Mouse (Mus musculus) lung, embryonic 16.5 days (tissue): ENCODE measurements around the gene Olfr6. TPM values are rescaled to one million over a fixed set of nuclear protein-coding genes. Genes with fewer than 3 reads are reported as not detected.

Experiments used
- ATAC-seq: fragments of 200-750 bp; cut with Nextera tagmentation; 2 replicates; pipeline ENCODE4 v1.8.0; 2017; ENCODE audit warnings: low read depth, mild to moderate bottlenecking, moderate library complexity
- H3K27ac ChIP-seq: fragments of 300-500 bp; sonication (generic); 2 replicates; pipeline ENCODE4 v1.5.1; 2014; ENCODE audit warnings: mild to moderate bottlenecking, control low read depth, low read length
- H3K27me3 ChIP-seq: fragments of 300-500 bp; sonication (generic); 2 replicates; pipeline ENCODE4 v1.6.1; 2014; ENCODE audit warnings: low read depth, low read length, mixed read lengths; ENCODE audit not compliant: control insufficient read depth, insufficient read depth
- H3K36me3 ChIP-seq: fragments of 300-500 bp; sonication (generic); 2 replicates; pipeline ENCODE4 v1.6.1; 2014; ENCODE audit warnings: low read length; ENCODE audit not compliant: control insufficient read depth, insufficient read depth
- H3K4me1 ChIP-seq: fragments of 300-500 bp; sonication (generic); replicated peaks from 2 replicates; pipeline ENCODE4 v1.6.1; 2014; ENCODE audit warnings: low read length, mixed read lengths; ENCODE audit not compliant: control insufficient read depth, insufficient read depth
- H3K4me2 ChIP-seq: fragments of 300-500 bp; sonication (generic); 2 replicates; pipeline ENCODE4 v1.6.1; 2014; ENCODE audit warnings: low read depth, low read length, control low read depth
- H3K4me3 ChIP-seq: fragments of 300-500 bp; sonication (generic); 2 replicates; pipeline ENCODE4 v1.5.1; 2014; ENCODE audit warnings: mild to moderate bottlenecking, low read length, control low read depth
- H3K9ac ChIP-seq: fragments of 300-500 bp; sonication (generic); 2 replicates; pipeline ENCODE4 v1.6.1; 2014; ENCODE audit warnings: low read length, control low read depth
- H3K9me3 ChIP-seq: fragments of 300-500 bp; sonication (generic); 2 replicates; pipeline ENCODE4 v1.6.1; 2016; ENCODE audit warnings: low read length; ENCODE audit not compliant: control insufficient read depth
- WGBS: fragments of 180-500 bp; shearing (Covaris S2); extraction: QIAGEN DNeasy Blood & Tissue Kit; methylation state at CpG from one replicate; pipeline ENCODE4 v1.1.7; 2014; 5-methylcytosine and 5-hydroxymethylcytosine counted together
- polyA plus RNA-seq: library from polyadenylated mRNA; unstranded; fragments of >200 nt; fragmentation: Nextera tagmentation; extraction: Ambion mirVana; gene quantifications from 2 replicates; pipeline ENCODE4 v1.2.1, GENCODE M21; 2015

The Olfr6 gene
- polyA plus RNA-seq, 1 experiment from 2014 or later, result not detected

DNA sequence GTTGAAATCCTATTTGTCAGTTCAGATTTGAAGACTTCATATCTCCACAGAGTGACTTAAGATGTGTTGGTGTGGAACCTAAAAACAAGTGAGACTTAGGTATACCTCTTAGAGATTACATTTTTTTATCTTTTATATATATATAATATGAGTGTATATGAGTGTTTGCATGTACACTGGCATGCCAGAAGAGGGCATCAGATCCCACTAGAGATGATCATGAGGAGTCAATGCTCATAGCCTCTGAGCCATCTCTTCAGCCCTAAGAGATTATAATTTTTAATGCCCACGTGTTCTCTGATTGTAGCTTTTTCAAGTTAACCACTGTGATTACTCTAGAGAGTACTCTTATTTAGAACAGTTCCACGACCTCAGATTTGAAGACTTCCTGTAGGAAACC, 56.1 kb downstream of the Olfr6 start, which contains the start of gene Olfr1532-ps1:
Gene Olfr1532-ps1, plus strand, starts transcription at position 326 of the 400 bp plus-strand sequence.
- no peak for ATAC-seq
- Histone ChIP-seq H3K36me3 (no peaks in the 10 kb centered on the region), H3K9ac (no peak within 1 kb of the TSS), H3K27ac (no peak within 1 kb of the TSS), H3K4me1 (no peaks in the 10 kb centered on the region), H3K27me3 (no peaks in the 10 kb centered on the region), H3K4me3 (no peak within 1 kb of the TSS), H3K9me3 (no peaks in the 10 kb centered on the region), H3K4me2 (no peak within 1 kb of the TSS)
- WGBS, result 42% methylated on average over 2 of the region's 2 CpGs

Other genes with a start within 250 kb of the Olfr6 start
- not detected in 2 replicates for gene Olfr695, start 247.5 kb downstream of the Olfr6 start, polyA plus RNA-seq
- gene Olfr697, start 221.5 kb downstream of the Olfr6 start, polyA plus RNA-seq, result not detected in 2 replicates
- gene Olfr698, start 208.5 kb downstream of the Olfr6 start, polyA plus RNA-seq, result not detected in 2 replicates
- not detected in 2 replicates for gene Olfr699, start 170.7 kb downstream of the Olfr6 start, polyA plus RNA-seq
- not detected in 2 replicates for gene Olfr700, start 155.1 kb downstream of the Olfr6 start, polyA plus RNA-seq
- not detected in 2 replicates for gene Olfr701, start 149.8 kb downstream of the Olfr6 start, polyA plus RNA-seq
- not detected in 2 replicates for gene Olfr702, start 130.0 kb downstream of the Olfr6 start, polyA plus RNA-seq
- gene Olfr703, start 120.6 kb downstream of the Olfr6 start, polyA plus RNA-seq, result not detected in 2 replicates
- gene Olfr704, start 100.8 kb downstream of the Olfr6 start, polyA plus RNA-seq, result not detected in 2 replicates
- not detected in 2 replicates for gene Olfr705, start 87.0 kb downstream of the Olfr6 start, polyA plus RNA-seq
- gene Olfr706, start 75.8 kb downstream of the Olfr6 start, polyA plus RNA-seq, result not detected in 2 replicates
- not detected in 2 replicates for gene Olfr707, start 62.7 kb downstream of the Olfr6 start, polyA plus RNA-seq
- not detected in 2 replicates for gene Olfr1532-ps1, start 55.9 kb downstream of the Olfr6 start, polyA plus RNA-seq
- not detected in 2 replicates for gene Olfr709-ps1, start 31.7 kb downstream of the Olfr6 start, polyA plus RNA-seq
- not detected in 2 replicates for gene Olfr710, start 15.6 kb downstream of the Olfr6 start, polyA plus RNA-seq
- not detected in 2 replicates for gene Olfr711, start 11.5 kb upstream of the Olfr6 start, polyA plus RNA-seq
- not detected in 2 replicates for gene Olfr2, start 42.1 kb upstream of the Olfr6 start, polyA plus RNA-seq
- not detected in 2 replicates for gene Olfr713, start 67.2 kb upstream of the Olfr6 start, polyA plus RNA-seq
- not detected in 2 replicates for gene Olfr714, start 107.0 kb upstream of the Olfr6 start, polyA plus RNA-seq
- gene Olfr17, start 129.3 kb upstream of the Olfr6 start, polyA plus RNA-seq, result not detected in 2 replicates
- not detected in 2 replicates for gene Olfr715b, start 146.4 kb upstream of the Olfr6 start, polyA plus RNA-seq
- not detected in 2 replicates for gene Olfr715, start 167.1 kb upstream of the Olfr6 start, polyA plus RNA-seq
- not detected in 2 replicates for gene Olfr716, start 174.4 kb upstream of the Olfr6 start, polyA plus RNA-seq
- gene Nlrp14, start 203.1 kb upstream of the Olfr6 start, polyA plus RNA-seq, result not detected in 2 replicates
- not detected in 2 replicates for gene Rbmxl2, start 245.5 kb upstream of the Olfr6 start, polyA plus RNA-seq